Mouse (Mus musculus) thymus, postnatal 36 days (tissue): ENCODE results near the gene Susd4.

Experiments used
- DNase-seq, 2 experiments: peaks; one replicate each; pipeline ENCODE4 v3.0.0; 2022; ENCODE audit warnings: mixed read lengths in 2 of 2

The Susd4 gene

GRCm38 (mm10) chr1:182763716-182764461, at the start of gene Susd4:
Gene Susd4, plus strand, starts transcription at chr1:182763860.
- peak; percentile 86 to 92 for DNase-seq

- DNase-seq: no peak
These were observed 49.3 kb upstream of the Susd4 start for GRCm38 (mm10) chr1:182714236-182714935.

DNA sequence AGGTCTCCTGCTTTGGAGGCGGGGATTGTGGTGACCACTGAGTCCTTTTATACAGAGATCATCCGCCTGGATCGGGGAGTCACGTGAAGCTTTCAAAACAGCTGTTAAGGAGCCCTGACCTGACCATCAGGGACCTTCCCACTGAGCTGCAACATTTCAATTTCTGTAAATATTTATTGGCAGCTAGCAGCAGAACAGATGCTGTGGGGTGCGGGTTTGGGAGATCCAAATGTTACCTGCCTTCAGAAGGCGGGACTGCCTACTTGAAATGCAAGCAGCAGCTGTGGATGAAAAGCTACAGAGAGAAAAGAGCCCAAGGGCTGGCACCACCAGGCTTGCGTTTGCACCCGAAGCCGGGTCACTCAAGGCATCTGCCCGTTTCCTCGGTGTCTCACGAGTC, 36.1 kb upstream of the Susd4 start:
- no peak for DNase-seq

DNA sequence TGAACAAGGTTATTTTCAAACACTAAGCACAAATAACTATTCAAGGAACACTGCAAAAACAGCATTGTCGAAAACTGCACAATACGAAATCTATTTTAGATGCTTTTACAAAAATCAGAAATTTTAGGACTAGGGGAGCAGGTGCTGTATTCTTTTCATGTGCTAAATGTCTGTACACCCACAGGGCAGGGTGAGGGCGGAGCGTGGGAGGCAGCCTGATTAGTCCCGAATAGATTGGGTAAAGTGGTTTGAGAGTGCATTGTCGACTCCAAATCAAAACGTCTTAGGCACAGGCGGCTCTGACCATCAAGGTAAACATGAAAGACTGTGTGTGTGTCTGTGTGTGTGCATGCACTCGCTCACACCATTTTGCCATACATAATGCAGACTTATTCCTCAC, 34.7 kb upstream of the Susd4 start:
- DNase-seq: no peak

DNA sequence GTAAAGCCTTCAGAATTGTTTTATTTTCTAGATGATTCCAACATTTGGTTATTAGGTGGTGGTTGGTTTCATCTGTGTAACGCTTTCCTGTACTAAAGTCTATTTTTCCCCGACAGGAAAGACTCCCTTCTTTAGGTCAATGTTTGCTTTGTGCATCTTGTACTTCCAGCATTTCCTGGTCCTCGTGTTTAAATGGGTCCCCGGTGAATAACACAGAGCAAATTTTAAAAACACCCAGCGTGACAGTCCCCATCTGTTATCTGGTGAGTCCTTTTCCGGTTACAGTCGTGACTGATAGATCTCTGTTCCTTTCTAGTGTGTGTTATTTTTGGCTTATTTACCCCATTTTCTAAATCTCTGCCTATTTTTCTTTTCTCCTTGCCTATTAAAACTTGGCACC, 31.0 kb upstream of the Susd4 start:
- no peak for DNase-seq

DNA sequence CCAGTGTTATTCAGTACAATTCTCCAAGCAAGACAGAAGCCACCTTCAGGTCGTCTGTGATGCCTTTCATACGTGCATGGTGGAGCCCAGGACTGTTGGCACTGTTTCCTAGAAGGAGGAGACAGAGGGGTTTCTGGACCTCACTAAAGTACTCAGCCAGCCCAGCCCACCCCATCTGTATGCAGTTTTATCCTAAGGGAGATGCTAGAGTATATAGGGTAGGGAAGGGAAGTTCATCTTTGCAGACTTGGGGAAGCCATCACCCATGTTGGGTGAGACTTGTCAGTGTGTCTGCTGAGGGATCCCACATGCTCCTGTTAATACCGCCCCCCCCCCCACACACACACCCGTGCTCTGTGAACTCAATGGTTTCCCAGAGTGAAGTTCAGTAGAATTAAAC, 27.8 kb upstream of the Susd4 start:
- no peak for DNase-seq

DNA sequence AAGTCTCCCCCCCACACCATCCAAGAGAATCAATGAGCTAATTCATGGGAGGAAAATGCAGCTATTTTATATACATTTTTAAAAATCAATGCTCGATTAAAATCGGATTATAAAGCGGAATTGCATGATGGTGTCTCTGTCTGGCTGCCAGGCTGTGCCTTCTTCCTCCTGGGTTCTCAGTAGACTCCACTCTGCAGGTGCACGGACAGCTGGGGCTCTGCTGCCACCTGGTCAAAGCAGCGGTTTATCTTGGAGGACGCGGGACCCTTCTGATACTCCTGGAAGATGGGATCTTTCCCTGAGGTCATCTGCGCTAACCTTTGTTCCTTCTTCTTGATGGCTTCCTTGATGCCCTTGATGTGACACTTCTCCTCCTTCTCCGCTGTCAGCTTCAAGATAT, 16.6 kb upstream of the Susd4 start:
- no peak for DNase-seq

- no peak for DNase-seq
These were observed 15.8 kb upstream of the Susd4 start for GRCm38 (mm10) chr1:182747834-182748233.

DNA sequence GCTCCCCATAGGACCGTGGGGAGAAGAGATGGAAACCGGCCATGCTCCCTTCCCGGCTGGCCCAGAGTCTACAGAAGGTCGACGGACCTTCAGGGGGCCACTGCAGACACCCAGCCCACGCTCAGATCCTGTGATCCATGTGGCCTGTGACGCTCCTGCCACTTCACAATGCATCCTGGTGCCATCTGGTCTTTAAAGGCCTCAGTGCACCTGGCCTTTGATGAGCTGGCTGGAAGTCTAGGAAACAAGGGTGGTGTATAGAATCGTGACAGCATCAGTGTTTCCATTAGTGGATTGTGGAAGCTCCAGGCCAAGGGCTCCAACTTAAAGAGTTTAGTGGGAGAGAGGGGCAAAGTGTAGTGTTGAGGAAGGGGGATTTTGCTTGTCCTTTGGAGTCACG, 14.6 kb upstream of the Susd4 start, which contains the start of gene Ccdc185:
TSS of gene Ccdc185 (minus strand) at position 101 of the 400 bp plus-strand sequence.
- DNase-seq: no peak

GRCm38 (mm10) chr1:182751301-182751700, 12.4 kb upstream of the Susd4 start:
- no peak for DNase-seq

GRCm38 (mm10) chr1:182753694-182754093, 10.0 kb upstream of the Susd4 start:
- DNase-seq: no peak

- DNase-seq: no peak
These were observed 8.8 kb upstream of the Susd4 start for GRCm38 (mm10) chr1:182754865-182755264.

GRCm38 (mm10) chr1:182758783-182759182, 4.9 kb upstream of the Susd4 start:
- DNase-seq: no peak

- no peak for DNase-seq
These were observed 407 bp upstream of the Susd4 start for GRCm38 (mm10) chr1:182763191-182763715.

- peak; percentile 6 to 41 for DNase-seq
These were observed 1.1 kb downstream of the Susd4 start for GRCm38 (mm10) chr1:182764541-182765281.

GRCm38 (mm10) chr1:182775576-182775975, 11.9 kb downstream of the Susd4 start:
- DNase-seq: no peak

GRCm38 (mm10) chr1:182776749-182777410, 13.2 kb downstream of the Susd4 start:
- DNase-seq: no peak

- DNase-seq: no peak
These were observed 14.6 kb downstream of the Susd4 start for GRCm38 (mm10) chr1:182778225-182778624.

DNA sequence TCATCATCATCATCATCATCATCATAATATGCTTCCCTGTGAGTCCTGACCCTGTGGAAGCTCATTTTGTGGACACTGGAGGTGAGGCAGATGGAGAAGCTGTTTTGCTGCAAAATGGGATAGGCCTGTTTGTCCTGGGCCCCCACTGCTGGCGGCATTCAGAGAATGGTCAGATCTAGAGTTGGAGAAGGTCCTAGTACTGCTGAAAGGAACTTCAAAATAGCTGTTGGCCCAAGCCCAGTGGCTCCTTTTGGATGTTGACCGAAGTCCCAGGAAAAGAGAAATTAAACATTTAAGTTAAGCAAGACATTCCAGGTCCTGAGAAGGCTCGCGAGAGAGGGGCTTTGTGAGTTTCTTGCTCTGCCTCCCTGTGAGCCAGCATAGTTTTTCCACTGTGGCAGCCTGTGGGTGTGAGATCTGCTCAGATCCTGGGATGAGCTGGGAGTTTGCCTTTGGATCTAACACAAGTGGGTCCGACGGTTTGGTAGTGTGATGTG, 15.4 kb downstream of the Susd4 start:
- DNase-seq: no peak

DNA sequence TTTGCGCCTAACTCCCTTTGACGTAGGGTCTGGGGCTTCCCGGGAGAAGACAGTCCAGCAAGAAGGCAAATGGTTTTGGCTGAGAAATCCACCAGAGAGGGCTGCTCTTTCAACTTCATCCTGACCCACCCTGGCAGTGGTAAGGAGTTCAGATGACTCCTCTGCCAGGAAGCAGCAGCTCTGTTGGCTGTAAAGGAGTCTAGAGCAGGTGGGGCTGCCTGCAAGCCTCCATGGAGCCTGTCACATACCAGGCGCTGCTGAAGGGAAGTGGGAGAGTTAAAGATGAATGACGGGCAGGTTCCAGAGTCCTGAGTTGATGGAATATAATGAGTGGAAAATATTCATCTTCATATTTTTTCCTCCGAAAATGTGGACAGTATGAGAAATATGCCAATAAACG, 20.1 kb downstream of the Susd4 start:
- DNase-seq: no peak

DNA sequence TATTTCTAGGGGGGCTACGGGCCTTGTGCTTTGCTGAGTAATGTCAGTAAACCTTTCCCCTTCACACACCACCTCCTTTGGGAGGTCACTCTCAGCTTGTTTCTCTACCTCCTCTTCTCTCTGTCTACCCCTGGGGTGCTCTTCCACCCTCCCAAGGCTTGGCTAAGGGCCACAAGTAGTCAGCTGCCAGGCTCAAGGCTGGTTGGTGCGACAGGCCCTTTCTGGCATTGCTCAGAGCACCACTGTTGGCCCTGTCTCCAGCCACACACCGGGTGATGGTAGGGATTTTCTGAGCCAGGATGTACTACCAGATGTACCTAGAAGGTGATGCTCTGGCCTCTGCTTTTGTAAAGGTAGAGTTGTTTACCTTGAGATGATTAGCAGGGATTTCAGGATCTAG, 21.1 kb downstream of the Susd4 start:
- no peak for DNase-seq

DNA sequence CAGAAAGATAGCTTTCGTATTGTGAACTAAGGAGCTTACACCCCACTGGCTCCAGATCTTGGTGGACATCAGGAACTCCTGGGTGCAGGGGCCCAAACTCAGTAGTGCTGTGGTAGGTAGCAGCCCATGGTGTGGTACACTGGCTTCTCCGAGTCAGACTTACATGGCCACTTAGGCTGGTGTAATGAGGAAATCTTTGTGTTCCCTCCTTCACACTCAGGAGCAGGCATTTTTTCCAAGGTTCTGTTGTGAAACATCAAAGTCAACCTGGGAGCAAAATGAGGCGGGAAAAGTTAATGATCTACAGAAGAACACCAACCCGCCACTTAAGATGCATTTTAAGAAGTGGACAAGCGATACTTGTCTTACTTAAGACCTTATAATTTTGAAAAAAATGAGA, 21.8 kb downstream of the Susd4 start:
- no peak for DNase-seq

GRCm38 (mm10) chr1:182787030-182787429, 23.4 kb downstream of the Susd4 start:
- no peak for DNase-seq
